Mouse (Mus musculus) limb, embryonic 12.5 days (tissue): Measurements from ENCODE around the gene Mcrip2. TPM values are rescaled to one million over a fixed set of nuclear protein-coding genes. Genes with fewer than 3 reads are reported as not detected.

ENCODE experiments used
- ATAC-seq: fragments of 200-750 bp; cut with Nextera tagmentation; 2 replicates; pipeline ENCODE4 v1.8.0; 2017; ENCODE audit warnings: low read depth, moderate TSS enrichment; ENCODE audit not compliant: insufficient number of reproducible peaks, insufficient read depth, low FRiP score, low TSS enrichment
- H3K27ac ChIP-seq: fragments of 300-500 bp; sonication (generic); 2 replicates; pipeline ENCODE4 v1.5.1; 2016; ENCODE audit warnings: mild to moderate bottlenecking, moderate library complexity
- H3K27me3 ChIP-seq: fragments of 300-500 bp; sonication (generic); 2 replicates; pipeline ENCODE4 v1.6.1; 2016; ENCODE audit warnings: mild to moderate bottlenecking, moderate library complexity
- H3K36me3 ChIP-seq: fragments of 300-500 bp; sonication (generic); 2 replicates; pipeline ENCODE4 v1.6.1; 2016; ENCODE audit warnings: mild to moderate bottlenecking, moderate library complexity
- H3K4me1 ChIP-seq: fragments of 300-500 bp; sonication (generic); replicated peaks from 2 replicates; pipeline ENCODE4 v1.6.1; 2016
- H3K4me2 ChIP-seq: fragments of 300-500 bp; sonication (generic); 2 replicates; pipeline ENCODE4 v1.6.1; 2016; ENCODE audit warnings: mild to moderate bottlenecking, moderate library complexity
- H3K4me3 ChIP-seq: fragments of 300-500 bp; sonication (generic); replicated peaks from 2 replicates; pipeline ENCODE4 v1.5.1; 2016; ENCODE audit warnings: mild to moderate bottlenecking
- H3K9ac ChIP-seq: fragments of 300-500 bp; sonication (generic); replicated peaks from 2 replicates; pipeline ENCODE4 v1.6.1; 2016; ENCODE audit warnings: mild to moderate bottlenecking, moderate library complexity
- H3K9me3 ChIP-seq: fragments of 300-500 bp; sonication (generic); 2 replicates; pipeline ENCODE4 v1.6.1; 2016; ENCODE audit warnings: mild to moderate bottlenecking, moderate library complexity
- WGBS: fragments of 180-500 bp; shearing (Covaris S2); methylation state at CpG from one replicate; pipeline ENCODE4 v1.1.7; 2016; 5-methylcytosine and 5-hydroxymethylcytosine counted together
- microRNA-seq: library from miRNA; unstranded; fragments of <30 nt; microRNA quantifications from one replicate; pipeline ENCODE4, GENCODE M21; 2017
- polyA plus RNA-seq: library from polyadenylated mRNA; unstranded; fragments of >200 nt; fragmentation: Nextera tagmentation; extraction: Ambion mirVana; gene quantifications from 2 replicates; pipeline ENCODE4 v1.2.1, GENCODE M21; 2016

The Mcrip2 gene
- polyA plus RNA-seq, 1 experiment from 2014 or later, result 9.9 TPM

GRCm38 (mm10) chr17:25825984-25826570 is 42.5 kb downstream of the Mcrip2 start:
- Histone ChIP-seq H3K9me3 (no peaks in the 10 kb centered on the region), H3K27me3 (peaks cover 13% of the 10 kb centered on the region), H3K9ac (no peak overlapping the region), H3K4me1 (peaks cover 42% of the 10 kb centered on the region), H3K4me2 (no peak overlapping the region), H3K4me3 (no peak overlapping the region), H3K36me3 (peaks cover 44% of the 10 kb centered on the region), H3K27ac (no peak overlapping the region)
- WGBS, result 93% methylated on average over 27 of the region's 27 CpGs
- no peak for ATAC-seq

- WGBS, result 93% methylated on average over 6 of the region's 6 CpGs
- H3K4me3 ChIP-seq, result no peak overlapping the region
- H3K36me3 ChIP-seq, result peaks cover 36% of the 10 kb centered on the region
- H3K9ac ChIP-seq, result no peak overlapping the region
- H3K4me2 ChIP-seq, result no peak overlapping the region
- no peaks in the 10 kb centered on the region for H3K9me3 ChIP-seq
- peaks cover 36% of the 10 kb centered on the region for H3K4me1 ChIP-seq
- peaks cover 20% of the 10 kb centered on the region for H3K27me3 ChIP-seq
- H3K27ac ChIP-seq, result no peak overlapping the region
- no peak for ATAC-seq
These were observed 43.3 kb downstream of the Mcrip2 start for GRCm38 (mm10) chr17:25825311-25825710.

GRCm38 (mm10) chr17:25824362-25825142 is 44.0 kb downstream of the Mcrip2 start:
- H3K36me3 ChIP-seq, result peaks cover 29% of the 10 kb centered on the region
- ATAC-seq, result no peak
- H3K27me3 ChIP-seq, result peaks cover 27% of the 10 kb centered on the region
- peak overlapping the region; percentile 83 for H3K4me2 ChIP-seq
- peak overlapping the region; percentile 55 for H3K9ac ChIP-seq
- no peak overlapping the region for H3K27ac ChIP-seq
- 74% methylated on average over 17 of the region's 17 CpGs for WGBS
- H3K4me1 ChIP-seq, result peaks cover 29% of the 10 kb centered on the region
- no peaks in the 10 kb centered on the region for H3K9me3 ChIP-seq
- H3K4me3 ChIP-seq, result peak overlapping the region; percentile 53

GRCm38 (mm10) chr17:25823452-25823851 is 45.1 kb downstream of the Mcrip2 start, which contains the start of gene Wdr24:
Gene Wdr24, plus strand, starts transcription at chr17:25823627.
- peaks cover 25% of the 10 kb centered on the region for H3K4me1 ChIP-seq
- under 1% methylated on average over 18 of the region's 18 CpGs for WGBS
- peaks cover 28% of the 10 kb centered on the region for H3K36me3 ChIP-seq
- H3K27ac ChIP-seq, result 0 out of 2 replicates have a peak within 1 kb of the TSS, but pooled peaks have one; percentile 20
- H3K9me3 ChIP-seq, result no peaks in the 10 kb centered on the region
- peak within 1 kb of the TSS; percentile 55 for H3K9ac ChIP-seq
- peak within 1 kb of the TSS; percentile 83 for H3K4me2 ChIP-seq
- peaks cover 38% of the 10 kb centered on the region for H3K27me3 ChIP-seq
- ATAC-seq, result 0 out of 2 replicates have a peak, but pooled peaks have one; percentile 23
- peak within 1 kb of the TSS; percentile 53 for H3K4me3 ChIP-seq

- Histone ChIP-seq H3K9ac (no peak overlapping the region; the same call in 1 of the 2 replicates), H3K36me3 (no peaks in the 10 kb centered on the region), H3K27ac (no peak overlapping the region), H3K4me2 (peak overlapping the region; percentile 28), H3K9me3 (no peaks in the 10 kb centered on the region), H3K27me3 (peaks cover 72% of the 10 kb centered on the region), H3K4me3 (peak overlapping the region; percentile 14; the same call in 1 of the 2 replicates), H3K4me1 (peaks cover 4% of the 10 kb centered on the region)
- 6% methylated on average over 46 of the region's 46 CpGs for WGBS
- ATAC-seq, result no peak
These were observed 49.4 kb downstream of the Mcrip2 start for GRCm38 (mm10) chr17:25818851-25819780.

GRCm38 (mm10) chr17:25817662-25818061 is 50.9 kb downstream of the Mcrip2 start:
- no peaks in the 10 kb centered on the region for H3K9me3 ChIP-seq
- no peaks in the 10 kb centered on the region for H3K36me3 ChIP-seq
- no peaks in the 10 kb centered on the region; the same call in 1 of the 2 replicates for H3K4me1 ChIP-seq
- H3K27me3 ChIP-seq, result peaks cover 84% of the 10 kb centered on the region
- ATAC-seq, result no peak
- no peak overlapping the region for H3K27ac ChIP-seq
- no peak overlapping the region for H3K9ac ChIP-seq
- no peak overlapping the region for H3K4me3 ChIP-seq
- no peak overlapping the region for H3K4me2 ChIP-seq
- WGBS, result 80% methylated on average over 11 of the region's 11 CpGs

Small RNA genes within 50 kb of the gene (microRNA-seq; reads per million reads assigned to microRNA genes)
- gene Mir3082, result 1.4 reads per million

Other genes with a start within 250 kb of the Mcrip2 start
- 0.74 and 1.3 TPM in 2 replicates for gene Gng13, start 151.6 kb downstream of the Mcrip2 start, polyA plus RNA-seq
- gene Chtf18, start 141.3 kb downstream of the Mcrip2 start, polyA plus RNA-seq, result 48.3 and 49.5 TPM in 2 replicates
- gene Rpusd1, start 141.1 kb downstream of the Mcrip2 start, polyA plus RNA-seq, result 21.6 and 22.4 TPM in 2 replicates
- not detected in 2 replicates for gene Mslnl, start 132.7 kb downstream of the Mcrip2 start, polyA plus RNA-seq
- 0.44 TPM in 1 of 2 replicates, not detected in the other for gene Msln, start 114.4 kb downstream of the Mcrip2 start, polyA plus RNA-seq
- 24.9 TPM in 2 replicates for gene Narfl, start 95.0 kb downstream of the Mcrip2 start, polyA plus RNA-seq
- gene Haghl, start 83.1 kb downstream of the Mcrip2 start, polyA plus RNA-seq, result 89.8 and 97.7 TPM in 2 replicates
- 0.13 and 0.39 TPM in 2 replicates for gene Ccdc78, start 82.2 kb downstream of the Mcrip2 start, polyA plus RNA-seq
- gene Fam173a, start 75.9 kb downstream of the Mcrip2 start, polyA plus RNA-seq, result 68.3 and 71.7 TPM in 2 replicates
- gene AC134908.4, start 73.1 kb downstream of the Mcrip2 start, polyA plus RNA-seq, result 0.49 TPM in 1 of 2 replicates, not detected in the other
- 50.5 and 52.1 TPM in 2 replicates for gene Metrn, start 71.6 kb downstream of the Mcrip2 start, polyA plus RNA-seq
- 2.2 and 2.4 TPM in 2 replicates for gene Fbxl16, start 59.7 kb downstream of the Mcrip2 start, polyA plus RNA-seq
- 28.4 and 30.9 TPM in 2 replicates for gene Wdr24, start 45.1 kb downstream of the Mcrip2 start, polyA plus RNA-seq
- 56.4 and 63.4 TPM in 2 replicates for gene Jmjd8, start 39.9 kb downstream of the Mcrip2 start, polyA plus RNA-seq
- gene Stub1, start 35.4 kb downstream of the Mcrip2 start, polyA plus RNA-seq, result 313 TPM in 2 replicates
- 1.4 and 1.7 TPM in 2 replicates for gene Rhbdl1, start 31.5 kb downstream of the Mcrip2 start, polyA plus RNA-seq
- 1.6 and 2.0 TPM in 2 replicates for gene Gm20683, start 27.0 kb downstream of the Mcrip2 start, polyA plus RNA-seq
- 23.6 and 26.9 TPM in 2 replicates for gene Rhot2, start 23.9 kb downstream of the Mcrip2 start, polyA plus RNA-seq
- 37.3 and 45.5 TPM in 2 replicates for gene Wdr90, start 7.3 kb downstream of the Mcrip2 start, polyA plus RNA-seq
- 56.1 and 60.1 TPM in 2 replicates for gene Mettl26, start 6.3 kb upstream of the Mcrip2 start, polyA plus RNA-seq
- gene Wfikkn1, start 12.1 kb upstream of the Mcrip2 start, polyA plus RNA-seq, result 0.45 and 0.54 TPM in 2 replicates
- 35.7 and 39.1 TPM in 2 replicates for gene Rab40c, start 51.0 kb upstream of the Mcrip2 start, polyA plus RNA-seq
- gene Pigq, start 76.2 kb upstream of the Mcrip2 start, polyA plus RNA-seq, result 47.3 and 52.4 TPM in 2 replicates
- gene Nhlrc4, start 76.2 kb upstream of the Mcrip2 start, polyA plus RNA-seq, result 0.13 and 0.74 TPM in 2 replicates
- 0.10 and 0.27 TPM in 2 replicates for gene A930017K11Rik, start 83.8 kb upstream of the Mcrip2 start, polyA plus RNA-seq
- gene Capn15, start 117.0 kb upstream of the Mcrip2 start, polyA plus RNA-seq, result 32.8 and 33.9 TPM in 2 replicates
- 25.0 and 26.9 TPM in 2 replicates for gene Rab11fip3, start 200.8 kb upstream of the Mcrip2 start, polyA plus RNA-seq
- 29.4 and 31.7 TPM in 2 replicates for gene Decr2, start 221.6 kb upstream of the Mcrip2 start, polyA plus RNA-seq
- 124 and 132 TPM in 2 replicates for gene Nme4, start 226.8 kb upstream of the Mcrip2 start, polyA plus RNA-seq
- 0.55 and 0.87 TPM in 2 replicates for gene Tmem8, start 244.5 kb upstream of the Mcrip2 start, polyA plus RNA-seq